Mouse (Mus musculus) mouse embryonic stem cell (cell line): Measurements from ENCODE around the gene Slc43a1.

ENCODE experiments used
- in situ Hi-C, 2 experiments: fragments of 300-500 bp; cut with MboI; formaldehyde crosslinking; loops; 1 replicate in 1 of 2; 3 replicates in 1 of 2; pipeline ENCODE4 v1.14.3; 2019 to 2020; ENCODE audit warnings: low sequenced_read_pairs in 2 of 2, low pct_unique_long_range_greater_than_20kb in 1 of 2, mixed read lengths in 1 of 2; ENCODE audit not compliant: unreplicated experiment in 1 of 2

Gene Slc43a1

DNA sequence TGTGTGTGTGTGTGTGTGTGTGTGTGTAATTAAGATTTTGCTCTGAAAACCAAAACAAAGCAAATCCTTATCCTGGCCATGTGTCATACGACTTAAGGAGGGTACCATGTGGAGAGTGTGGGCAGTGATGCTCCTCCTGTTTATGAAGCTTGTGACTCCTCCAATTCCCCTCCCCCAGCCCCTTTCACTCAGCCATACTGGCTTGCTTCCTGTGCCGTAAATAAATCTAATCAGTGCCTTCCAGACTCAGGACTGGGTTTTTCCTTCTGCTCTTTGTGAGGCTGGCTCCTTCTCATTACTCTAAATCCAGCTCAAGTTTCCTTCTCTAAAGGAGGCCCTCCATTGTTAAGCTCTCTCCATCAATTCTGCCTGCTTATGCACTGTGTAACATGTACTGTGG, 15.4 kb upstream of the Slc43a1 start:
- in situ Hi-C loops: loop anchor here in 1 of 2 experiments (25.0 kb wide), 1 partner anchor 361 kb away; no protein-coding TSS in a partner anchor

DNA sequence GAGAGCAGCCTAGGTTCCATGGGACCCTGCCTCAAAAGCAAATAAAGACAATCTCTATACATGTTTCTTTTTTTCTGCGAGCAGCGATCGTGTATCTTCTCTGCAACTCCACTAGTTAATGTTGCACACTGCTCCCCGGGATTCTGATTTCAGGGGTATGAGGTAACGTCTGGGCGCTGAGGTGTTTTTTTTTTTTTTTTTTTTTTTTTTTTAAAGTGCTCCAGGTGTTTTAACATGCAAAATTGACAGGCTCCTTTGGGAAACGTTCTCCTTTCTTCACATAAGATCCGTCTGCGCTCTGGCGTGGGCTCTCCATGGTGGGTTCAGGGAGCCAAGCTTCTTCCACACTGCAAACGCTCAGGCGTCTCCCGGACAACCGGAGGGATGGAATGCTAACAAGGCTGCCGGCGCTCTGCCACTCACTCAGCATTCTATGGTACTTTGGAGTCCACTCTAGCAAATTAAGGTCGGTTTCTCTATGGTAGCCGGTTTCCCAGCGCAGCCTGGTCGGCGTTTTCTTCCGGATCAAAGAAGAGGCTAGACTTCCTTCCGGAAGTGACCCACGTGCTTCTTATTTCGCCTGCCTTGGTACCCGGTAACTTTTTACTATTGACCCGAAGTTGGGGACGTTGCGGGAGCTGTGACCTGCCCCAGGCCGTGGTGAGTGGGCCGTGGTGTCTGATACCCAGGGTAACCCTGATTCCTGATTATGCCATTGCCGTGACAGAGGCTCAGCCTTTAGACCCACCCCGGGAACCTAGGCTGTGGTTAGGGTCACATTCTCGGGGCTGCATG, 12.0 kb upstream of the Slc43a1 start, which contains the start of gene Timm10:
TSS of gene Timm10 (plus strand) at position 510 of the 795 bp plus-strand sequence.
- in situ Hi-C loops: no loop called here

DNA sequence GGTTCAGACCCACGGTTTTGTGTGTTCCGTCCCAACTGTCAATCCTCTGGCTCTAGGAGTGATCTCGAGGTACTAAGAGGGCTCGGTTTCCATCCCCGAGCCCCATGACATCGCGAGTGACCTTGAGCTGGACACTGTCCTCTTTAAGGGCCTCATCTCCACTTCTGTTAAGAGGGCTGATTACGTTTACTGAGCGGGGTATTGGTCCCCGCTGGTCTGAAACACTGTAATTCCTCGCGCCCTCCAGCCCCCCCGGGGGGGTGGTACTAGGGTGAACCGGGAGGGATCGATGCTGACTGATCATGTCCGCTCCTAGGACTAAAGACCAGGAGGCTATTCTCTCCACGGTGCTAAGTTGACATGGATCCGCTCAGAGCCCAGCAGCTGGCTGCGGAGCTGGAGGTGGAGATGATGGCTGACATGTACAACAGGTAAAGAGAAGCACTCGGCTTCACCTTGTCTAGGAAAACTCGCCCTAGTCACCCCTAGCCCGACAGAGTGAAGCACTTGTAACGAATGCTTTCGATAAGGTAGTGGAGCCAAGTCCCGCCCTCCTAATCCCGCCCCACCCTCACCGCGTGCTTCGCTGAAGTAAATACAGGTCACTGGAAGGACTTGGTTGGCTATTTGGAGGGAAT, 11.2 kb upstream of the Slc43a1 start:
- in situ Hi-C loops: no loop called here

DNA sequence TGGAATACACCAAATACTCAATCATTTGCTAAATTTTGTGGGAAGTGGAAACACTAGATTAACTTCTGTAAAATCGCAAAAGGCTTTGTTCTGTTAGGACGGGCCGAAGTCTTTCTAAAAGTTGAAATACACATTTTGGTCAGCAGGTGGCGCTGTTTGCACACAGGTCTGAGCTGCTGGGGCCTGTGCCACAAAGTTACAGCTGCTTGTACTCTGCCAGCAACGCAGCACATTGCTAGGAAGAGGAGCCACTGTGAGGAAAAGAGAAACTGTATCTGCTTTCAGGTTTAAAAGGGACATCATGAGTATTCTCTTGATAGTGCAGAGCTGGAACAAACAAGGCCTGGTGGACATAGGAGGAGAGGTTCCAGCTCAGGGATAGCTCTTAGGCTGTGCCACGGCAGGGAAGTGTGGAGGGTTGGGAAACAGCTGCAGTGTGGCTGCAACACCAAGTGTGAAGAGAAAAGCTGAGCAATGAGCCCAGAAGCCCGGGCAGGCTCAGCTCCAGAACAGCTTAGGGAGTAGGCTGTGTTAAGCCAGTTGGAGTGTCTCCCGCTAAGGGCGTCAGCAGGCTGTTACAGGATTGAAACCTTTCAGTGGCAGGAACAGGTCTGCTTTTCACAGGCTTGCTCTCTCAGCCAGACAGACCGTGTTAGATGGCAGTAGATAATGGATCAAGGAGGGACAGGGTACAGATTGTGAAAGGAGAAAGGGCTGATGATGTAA, 6.8 kb upstream of the Slc43a1 start:
- in situ Hi-C loops: no loop called here

DNA sequence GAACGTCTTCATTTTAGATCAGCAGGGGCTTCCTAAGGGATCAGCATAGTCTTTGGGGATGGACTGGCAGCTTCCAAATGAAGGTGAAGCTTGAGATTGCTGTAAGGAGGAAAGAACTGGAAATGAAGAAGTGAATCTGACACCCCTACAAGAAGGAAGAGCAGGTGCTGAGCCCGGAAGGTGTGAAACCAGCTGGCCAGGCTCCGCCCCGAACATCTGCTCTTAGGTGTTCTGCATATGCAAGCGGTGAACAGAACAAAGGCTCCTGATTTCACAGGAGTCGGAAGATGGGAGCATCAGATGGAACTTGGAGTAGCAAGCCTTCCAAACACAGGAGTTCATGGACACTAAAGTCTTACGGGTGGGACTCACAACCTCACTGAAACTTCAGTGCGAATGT, 1.5 kb upstream of the Slc43a1 start:
- in situ Hi-C loops: loop anchor here in 1 of 2 experiments (5.0 kb wide), 1 partner anchor 40 kb away; no protein-coding TSS in a partner anchor

DNA sequence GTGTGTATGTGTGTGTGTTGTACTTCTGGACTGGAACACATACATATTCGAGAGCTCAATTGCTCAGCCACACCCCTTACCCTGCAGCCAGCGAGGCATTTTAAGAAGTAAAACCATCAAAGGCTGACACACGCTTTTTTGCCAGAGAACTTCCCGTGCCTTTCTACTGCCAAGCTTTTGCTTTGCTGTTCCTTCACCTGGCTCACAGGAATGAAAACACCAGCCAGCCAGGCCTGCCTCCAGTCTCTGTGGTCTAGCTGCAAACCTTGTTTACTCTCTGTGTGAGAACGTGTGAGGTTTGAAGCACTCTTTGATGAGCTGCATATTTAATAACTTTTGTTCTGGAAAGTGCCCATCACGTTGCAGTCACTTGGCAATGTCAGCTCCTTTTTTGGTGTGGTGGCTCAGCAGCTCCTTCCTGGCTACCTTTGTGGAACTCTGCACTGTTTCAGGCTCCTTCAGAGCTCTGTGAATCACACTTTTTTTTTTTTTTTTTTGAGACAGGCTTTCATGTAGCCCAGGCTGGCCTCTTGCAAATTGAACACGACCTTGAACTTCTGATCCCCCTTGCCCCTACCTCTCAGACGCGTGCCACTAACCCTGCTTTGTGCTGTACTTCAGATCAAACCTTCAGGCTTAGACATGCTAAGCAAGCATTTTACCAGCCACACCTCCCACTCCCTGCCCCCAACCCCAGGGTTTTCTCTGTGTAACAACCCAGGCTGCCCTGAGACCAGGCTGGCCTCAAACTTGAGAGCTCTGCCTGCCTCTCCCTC, 645 bp upstream of the Slc43a1 start:
- in situ Hi-C loops: loop anchor here in 1 of 2 experiments (5.0 kb wide), 1 partner anchor 39 kb away; no protein-coding TSS in a partner anchor

DNA sequence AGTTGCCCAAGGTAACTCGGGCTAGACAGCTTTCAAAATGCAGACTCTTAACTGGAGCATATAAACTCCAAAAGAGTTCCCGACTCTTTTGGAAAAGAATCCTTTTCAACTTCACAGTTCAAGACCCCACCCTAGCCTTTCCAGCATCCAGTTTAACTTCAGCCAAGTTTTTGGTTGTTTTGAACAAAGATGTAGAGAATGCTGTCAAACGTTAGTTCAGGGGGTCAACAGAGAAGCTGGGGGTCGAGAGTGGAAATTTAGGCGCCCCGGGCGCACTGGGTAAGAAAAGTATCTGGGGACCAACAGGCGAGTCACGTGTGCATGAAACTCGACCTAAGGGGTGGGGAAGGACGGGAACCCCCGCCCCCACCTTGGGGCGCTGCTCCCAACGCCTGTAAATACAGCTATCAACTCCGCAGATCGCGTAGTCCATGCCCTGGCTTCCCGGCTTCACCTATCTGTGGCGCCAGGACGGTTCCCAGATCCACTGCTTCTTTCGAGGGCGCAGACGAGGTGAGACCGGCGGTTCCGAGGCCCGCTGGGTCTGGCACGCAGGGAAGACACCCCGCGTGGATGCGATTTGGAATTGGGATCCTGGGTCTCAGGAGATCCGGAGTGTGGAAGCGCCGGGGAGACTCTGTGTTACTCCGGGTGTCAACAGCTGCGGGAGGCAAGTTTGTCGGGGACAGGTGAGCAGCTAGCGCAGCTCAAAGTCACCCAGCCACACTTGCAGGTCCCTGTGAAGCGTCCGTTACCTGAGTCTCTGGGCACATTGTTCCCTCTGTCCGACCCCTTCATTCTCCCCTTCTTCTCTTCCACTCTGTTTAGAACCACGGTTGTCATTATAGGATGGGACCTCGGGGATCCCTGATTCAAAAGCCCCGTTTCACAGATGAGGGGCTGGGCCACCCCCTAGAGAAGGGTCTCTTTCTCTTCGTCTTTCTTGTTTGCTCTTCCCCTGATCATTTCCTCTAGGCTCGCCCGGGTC, 637 bp downstream of the Slc43a1 start:
- in situ Hi-C loops: loop anchor here in 1 of 2 experiments (5.0 kb wide), 1 partner anchor 38 kb away; no protein-coding TSS in a partner anchor

DNA sequence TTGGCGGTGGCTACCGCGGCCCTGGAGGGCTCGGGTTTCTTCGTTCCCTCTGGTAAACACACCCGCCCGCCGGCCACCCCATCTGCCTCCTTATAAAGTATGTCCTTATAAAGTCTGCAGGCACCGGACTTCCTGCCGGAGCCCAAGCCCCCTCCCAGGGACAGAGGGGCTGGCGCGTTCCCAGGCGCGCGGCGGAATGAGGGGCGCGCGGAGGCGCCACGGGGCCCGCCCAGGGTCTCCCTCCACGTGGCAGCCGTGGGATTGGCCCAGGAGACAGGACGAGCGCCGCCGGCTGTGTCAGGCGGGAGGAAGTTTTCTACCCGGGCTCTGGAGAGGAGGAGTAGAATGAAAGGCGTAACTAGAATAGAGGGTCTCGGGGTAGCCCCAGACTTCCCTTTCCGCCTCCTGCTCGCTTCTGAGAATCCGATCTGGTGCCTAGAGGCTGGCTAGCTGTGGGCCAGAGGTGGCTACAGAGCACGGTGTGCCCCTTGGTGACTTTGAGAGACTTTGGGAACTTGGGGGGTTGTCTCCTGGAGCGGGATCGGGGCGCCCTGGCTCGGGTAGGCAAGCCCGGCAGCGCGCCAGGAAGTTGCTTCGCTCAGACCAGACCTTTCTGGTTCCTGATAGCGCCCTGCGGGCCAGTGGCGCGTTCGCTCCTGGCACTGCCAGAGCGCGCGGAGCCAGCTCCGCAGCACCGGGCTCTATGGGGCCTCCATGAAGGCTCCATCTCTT, 1.5 kb downstream of the Slc43a1 start:
- in situ Hi-C loops: no loop called here

DNA sequence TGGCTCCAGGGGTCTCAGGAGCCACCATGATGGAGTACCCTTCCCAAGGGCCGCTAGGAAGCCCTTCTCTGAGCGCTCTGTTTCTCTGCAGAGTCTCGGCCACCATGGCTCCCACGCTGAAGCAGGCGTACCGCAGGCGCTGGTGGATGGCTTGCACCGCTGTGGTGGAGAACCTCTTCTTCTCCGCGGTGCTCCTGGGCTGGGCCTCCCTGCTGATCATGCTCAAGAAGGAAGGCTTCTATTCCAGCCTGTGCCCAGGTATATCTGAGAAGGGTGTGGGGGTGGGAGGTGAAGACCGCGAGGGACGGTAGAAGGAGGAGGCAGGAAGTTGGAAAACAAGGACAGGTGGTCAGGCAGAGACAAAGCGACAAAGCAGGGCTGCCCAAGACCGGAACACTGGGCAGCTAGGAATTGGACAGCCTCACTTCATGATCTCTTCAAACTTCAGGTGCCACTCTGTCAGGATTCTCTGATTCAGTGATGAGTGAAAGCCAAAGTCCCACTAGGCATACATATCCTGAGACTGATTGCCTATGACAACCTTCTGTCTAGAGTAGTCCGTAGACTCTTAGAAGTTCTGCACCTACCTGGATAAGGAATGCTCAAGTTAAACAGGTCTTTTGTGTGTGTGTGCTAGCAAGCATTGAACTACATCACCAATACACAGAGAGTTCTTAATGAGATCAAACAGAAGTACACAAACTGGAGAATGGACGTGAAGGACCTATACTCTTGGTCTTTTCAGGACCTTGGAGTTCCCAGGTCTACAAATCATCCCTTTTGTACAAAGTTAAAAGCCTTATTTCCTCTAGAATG, 2.3 kb downstream of the Slc43a1 start:
- in situ Hi-C loops: no loop called here

DNA sequence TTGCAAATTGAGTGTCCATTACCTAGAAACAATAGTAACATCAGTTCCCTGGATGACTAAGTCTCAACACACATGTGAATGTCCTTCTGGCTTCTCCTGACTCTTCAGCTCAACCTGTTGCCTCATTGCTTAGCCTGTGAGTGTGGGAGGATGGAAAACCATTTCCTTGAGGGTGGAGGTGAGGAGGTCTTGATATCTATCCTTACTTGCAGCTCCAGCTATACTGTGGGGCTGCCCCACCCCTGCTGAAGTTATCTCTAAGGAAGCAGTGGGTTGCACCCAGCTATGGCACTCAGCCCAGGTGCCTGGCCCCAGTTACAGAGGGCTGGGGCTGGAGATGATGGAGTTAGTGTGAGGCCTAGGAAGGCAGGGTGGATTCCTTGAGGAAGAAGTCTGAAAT, 3.3 kb downstream of the Slc43a1 start:
- in situ Hi-C loops: no loop called here

DNA sequence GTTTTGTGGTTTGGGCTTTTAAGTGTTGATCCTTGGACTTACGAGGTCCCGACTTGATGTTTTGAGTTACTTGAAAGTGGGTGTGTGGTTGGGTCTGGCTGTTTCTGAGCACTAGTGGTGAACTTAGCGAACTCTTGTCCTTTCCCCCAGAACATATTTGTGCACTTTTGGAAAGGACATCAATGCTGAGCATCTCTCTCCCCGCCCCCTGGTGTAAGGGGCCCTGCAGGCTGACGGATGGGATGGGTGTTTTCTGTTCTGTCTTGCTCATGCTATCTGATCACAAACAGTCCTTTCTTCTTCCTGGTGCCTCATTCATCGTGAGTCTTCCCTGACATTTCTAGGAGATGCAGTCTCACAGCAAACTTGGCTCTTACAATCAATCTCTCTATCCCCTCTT, 5.0 kb downstream of the Slc43a1 start:
- in situ Hi-C loops: no loop called here

DNA sequence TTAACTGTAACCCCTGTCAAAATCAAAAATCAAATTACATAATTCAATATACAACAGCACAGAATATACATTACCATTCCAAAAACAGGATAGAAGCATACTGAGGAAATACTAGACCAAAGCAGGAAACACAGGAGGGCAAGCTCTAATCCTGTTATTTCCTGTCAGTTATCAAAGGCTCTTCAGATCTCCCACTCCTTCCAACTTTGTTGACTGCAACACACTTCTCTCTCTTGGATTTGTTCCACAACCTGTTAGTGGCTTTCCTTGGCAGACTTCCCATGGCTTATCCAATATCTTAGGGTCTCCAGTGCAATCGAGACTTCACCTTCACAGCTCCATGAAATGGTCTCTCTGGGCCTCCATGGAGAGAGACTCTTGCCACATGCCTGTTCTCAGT, 6.6 kb downstream of the Slc43a1 start:
- in situ Hi-C loops: no loop called here

DNA sequence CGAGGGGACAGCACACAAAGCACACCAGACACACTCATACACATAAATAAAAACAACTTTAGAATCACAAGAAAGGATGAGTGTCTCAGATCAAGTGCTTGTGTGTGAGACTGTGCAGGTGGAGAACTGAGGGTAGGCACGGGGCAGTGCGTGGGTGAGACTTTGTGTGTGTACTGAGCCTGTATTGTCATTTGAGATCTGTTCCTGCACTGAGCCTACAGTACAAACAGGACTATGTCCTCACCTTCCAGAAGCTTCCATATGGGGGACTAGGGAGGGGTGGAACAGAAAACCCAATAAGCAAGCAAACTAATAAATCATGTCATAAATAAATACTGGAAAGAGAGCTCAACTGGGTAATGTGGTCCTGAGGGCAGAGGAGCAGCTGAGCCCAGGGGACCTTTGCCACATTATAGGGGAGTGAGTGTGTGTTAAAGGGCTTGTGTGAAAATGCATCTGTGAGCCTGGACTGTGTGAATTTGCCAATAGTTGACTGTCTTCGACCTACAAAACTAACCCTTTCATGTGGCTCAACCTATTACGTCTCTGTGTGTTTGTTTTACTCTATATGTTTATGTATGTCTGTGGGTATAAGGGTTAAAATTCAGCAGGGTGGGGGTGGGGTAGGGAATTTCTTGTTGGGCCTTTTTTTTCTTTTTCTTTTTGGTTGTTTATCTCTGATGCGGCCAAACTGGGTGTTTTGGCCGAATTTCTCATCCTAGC, 11.9 kb downstream of the Slc43a1 start:
- in situ Hi-C loops: no loop called here

DNA sequence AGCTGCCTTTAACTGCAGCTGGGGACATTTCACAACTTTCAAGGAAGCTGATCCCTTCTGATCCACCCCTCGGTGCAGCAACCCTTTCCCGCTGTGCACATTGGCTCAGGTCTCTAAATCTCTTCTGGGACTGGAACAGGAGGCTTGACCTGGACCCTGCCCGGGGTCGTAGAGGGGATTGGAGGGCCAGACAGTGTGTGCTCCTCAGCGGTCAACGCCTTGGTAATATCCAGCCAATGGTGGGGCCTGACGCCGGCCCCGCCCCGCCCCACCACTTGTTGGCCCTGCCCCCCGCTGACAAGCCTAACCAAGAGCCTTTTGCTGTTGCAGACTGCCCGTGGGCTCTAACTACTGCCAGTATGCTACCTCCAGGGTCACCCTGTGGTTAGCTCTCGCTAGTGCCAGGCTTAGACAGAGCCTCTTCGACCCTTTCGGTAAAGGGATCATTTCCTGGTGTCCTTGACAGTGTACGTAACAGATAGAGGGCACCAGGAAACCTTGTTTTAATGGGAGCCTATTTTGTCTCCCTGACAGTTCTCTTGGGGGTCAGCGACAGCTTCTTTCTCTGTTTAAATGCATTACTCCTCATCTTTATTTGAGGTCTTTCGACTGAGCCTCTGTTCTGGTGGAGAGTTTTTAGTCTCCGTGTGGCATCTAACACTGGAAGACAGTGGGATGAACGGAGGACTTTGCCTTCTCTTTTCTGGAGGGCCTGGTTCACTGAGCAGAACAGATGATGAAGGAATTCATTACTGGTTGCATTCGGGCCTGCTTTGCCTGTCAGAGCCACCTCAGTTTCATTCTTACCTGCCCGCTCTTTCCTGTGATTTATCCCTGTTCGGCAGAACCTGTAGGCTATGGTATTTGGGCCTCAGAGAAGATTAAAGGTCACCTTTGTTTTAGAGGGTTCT, 12.7 kb downstream of the Slc43a1 start:
- in situ Hi-C loops: no loop called here
